Mouse (Mus musculus) spleen, postnatal 4 days (tissue): ENCODE measurements around the gene Serpinb7.

ENCODE experiments used
- DNase-seq, 2 experiments: peaks; one replicate each; pipeline ENCODE4 v3.0.0; 2022; ENCODE audit warnings: low spot score in 2 of 2

Gene Serpinb7

DNA sequence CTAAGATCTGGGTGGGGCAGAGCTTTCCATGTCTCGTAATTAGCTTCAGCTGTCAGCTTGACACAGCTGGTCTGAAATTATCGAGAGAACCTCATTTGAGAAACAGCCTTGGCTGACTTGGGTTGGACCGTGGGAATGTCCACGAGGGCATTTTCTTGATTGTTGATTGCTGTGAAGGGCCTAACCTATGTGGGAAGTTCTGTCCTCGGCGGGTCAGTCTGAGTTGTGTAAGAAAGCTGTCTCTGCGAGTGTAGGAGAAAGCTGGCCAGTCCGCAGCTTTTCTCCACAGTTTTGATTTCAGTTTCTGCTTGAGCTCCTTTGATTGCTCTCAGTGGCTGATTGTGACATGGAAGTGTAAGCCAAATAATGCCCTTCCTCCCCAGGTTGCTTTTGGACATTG, 90.1 kb downstream of the Serpinb7 start:
- DNase-seq = no peak

- peak in 1 of 2 experiments; percentile 18 for DNase-seq
Observed at GRCm38 (mm10) chr1:107496789-107497188, 97.3 kb downstream of the Serpinb7 start.

GRCm38 (mm10) chr1:107502025-107502424, 102.6 kb downstream of the Serpinb7 start:
- DNase-seq = no peak
